Mouse (Mus musculus): ENCODE measurements around the gene Pou2af1.

DNA sequence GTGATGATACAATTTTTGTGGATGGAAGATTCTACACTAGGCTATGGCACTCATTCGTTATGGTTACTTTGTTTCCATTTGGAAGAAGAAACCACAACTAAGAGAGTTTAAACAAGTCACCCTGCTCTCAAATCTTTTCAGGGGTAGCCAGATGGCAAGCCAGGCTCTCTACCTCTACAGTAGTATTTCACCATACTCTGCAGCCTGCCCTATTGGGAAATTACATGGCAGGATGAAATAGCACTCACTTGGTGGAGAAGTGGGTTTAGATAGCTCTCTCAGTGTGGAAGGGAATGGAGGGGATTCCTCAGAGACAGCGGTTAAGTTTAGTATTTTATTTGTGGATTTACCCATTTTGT lies 4.6 kb upstream of the Pou2af1 start:
- TF ChIP-seq CTCF (IDR thresholded peaks at IDR 0.05; ENCODE audit: extremely low read depth, insufficient read depth, insufficient read length, insufficient replicate concordance) (no peak), POLR2A (IDR thresholded peaks at IDR 0.05; ENCODE audit: low read depth, low read length) (no peak)

Measured in spleen, adult 2 months (tissue).